Mouse (Mus musculus): ENCODE results near the gene Inpp4b. TPM values are rescaled to one million over a fixed set of nuclear protein-coding genes. Genes with fewer than 3 reads are reported as not detected.

The Inpp4b gene
- 100 to 1,000 TPM; 612 to 645 TPM for total RNA-seq (2023)

DNA sequence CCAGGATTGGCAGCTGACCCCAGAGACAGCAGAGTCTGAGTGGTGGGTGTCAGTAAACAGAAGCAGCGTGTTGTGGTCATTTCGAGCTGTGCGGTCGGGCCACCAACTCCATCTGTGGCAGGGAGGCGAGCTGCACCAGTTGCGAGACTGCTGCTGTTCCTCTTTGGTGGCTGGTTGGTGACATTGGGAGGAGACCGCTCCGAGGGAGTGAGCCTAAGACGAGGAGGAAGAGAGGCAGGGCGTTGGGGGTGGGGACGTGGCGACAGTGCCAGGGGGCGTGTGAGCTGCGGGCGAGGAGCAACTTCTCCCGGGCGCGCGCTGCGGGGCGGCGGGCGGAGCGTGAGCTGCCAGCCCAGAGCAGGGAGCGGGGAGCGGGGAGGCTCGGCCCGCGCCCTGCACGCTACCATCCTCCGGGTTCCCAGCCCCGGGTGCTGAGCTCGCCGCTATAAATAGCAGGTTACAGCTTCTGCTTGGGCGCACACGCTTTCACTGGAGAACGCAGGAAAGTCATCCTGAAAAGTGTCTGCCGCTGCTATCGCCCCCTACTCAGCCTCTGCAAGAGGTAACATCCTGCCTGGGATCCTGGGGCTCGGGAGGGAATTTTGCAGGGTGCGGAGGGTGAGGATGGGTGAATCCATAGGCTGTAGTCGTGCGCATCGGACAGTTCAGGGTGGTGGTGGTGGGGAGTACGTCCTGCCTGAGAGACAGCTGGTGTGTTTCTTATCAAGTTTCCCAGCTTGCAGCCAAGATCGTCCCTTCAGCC, at the start of gene Inpp4b:
Gene Inpp4b, plus strand, starts transcription at position 321 of the 763 bp plus-strand sequence.

